Mouse (Mus musculus) retina, postnatal 7 days (tissue): Measurements from ENCODE around the gene Dnaaf2.
"Not testable (repeated sequence)": the region's sequence is repeated elsewhere in the genome, so short reads cannot be mapped to it uniquely, and the experiment has no call there.

Experiments
- DNase-seq: peaks from one replicate; pipeline ENCODE4 v3.0.0-alpha.2; 2012; ENCODE audit warnings: low read depth, low spot score

Gene Dnaaf2

DNA sequence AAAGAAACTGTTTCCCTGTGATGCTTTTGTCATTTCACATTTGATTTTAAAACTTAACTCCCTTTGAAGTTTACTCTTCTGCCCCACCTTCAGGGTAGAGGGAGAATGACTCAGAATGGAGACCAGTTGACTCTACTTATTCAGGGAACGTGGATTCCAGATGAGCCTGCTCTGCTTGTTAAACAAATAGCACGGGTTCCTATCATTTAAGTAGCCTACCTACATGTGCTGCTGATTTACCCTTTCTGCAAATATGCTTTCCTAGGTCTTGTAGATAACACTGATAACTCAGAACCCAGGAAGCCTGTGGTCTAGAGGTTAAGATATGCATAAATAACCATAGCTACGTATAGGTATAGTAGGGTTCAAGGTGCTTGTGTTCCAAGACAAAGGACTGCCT is 33.3 kb downstream of the Dnaaf2 start:
- DNase-seq: no peak

DNA sequence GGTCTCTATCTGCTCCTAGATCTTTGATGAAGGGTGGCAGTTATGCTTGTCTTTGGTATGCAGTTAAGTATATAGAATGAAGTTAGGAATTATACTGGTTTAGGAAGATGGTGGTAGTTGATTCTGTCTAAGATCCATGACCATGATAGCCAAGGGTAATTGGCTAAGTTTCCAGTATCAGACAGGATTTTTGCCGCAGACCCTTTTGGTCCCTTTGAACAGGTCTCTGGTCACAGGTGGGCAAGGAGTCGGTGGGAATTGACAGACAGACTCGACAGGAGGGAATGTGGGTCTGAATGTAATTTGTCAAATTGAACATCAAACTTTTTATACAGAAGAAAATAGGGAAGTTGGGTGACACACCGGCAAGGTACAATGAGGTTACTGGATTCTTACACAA is 34.6 kb downstream of the Dnaaf2 start:
- not testable (repeated sequence) for DNase-seq

- DNase-seq: not testable (repeated sequence)
Observed at GRCm38 (mm10) chr12:69160677-69161076, 37.6 kb downstream of the Dnaaf2 start.

- DNase-seq: peak; percentile 73
Observed at GRCm38 (mm10) chr12:69159578-69159940, 38.7 kb downstream of the Dnaaf2 start.

- peak; percentile 99 for DNase-seq
Observed at GRCm38 (mm10) chr12:69158765-69159577, 39.3 kb downstream of the Dnaaf2 start, which contains the start of gene Rps29. Gene Rps29, minus strand, starts transcription at chr12:69159186.

DNA sequence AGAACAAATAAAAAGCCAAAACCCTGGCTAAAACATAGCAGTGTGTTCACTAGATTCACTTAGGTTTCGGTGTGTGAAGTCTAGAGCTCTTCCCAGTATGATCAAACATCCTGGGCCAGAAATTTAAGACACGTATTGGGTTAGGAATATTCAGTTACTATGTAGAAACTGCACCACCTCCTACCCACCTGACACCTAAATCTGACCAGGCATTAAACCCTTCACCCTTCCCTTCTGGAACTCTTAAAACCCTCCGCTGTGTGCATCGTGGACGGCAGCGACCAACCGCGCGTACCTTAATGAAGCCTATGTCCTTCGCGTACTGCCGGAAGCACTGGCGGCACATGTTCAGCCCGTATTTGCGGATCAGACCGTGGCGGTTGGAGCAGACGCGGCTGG is 39.9 kb downstream of the Dnaaf2 start:
- DNase-seq: no peak

DNA sequence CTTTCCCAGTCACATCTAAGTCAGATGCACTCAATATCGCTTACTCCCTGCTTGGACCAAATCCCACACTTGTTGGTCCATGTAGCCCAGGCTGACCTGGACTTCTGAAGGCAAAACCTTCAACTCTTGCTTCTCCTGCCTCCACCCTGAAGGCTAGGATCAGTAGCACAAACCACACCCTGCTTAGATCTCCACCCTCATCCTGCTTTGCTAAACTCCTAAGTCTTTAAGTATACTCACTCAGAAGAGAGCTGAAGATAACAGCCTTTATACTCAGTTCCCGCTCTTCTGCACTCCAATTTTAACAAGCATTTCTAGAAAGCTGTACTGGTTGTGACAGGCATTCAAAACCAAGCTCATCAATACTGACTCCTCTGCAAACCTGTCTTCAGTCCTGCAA is 41.1 kb downstream of the Dnaaf2 start:
- no peak for DNase-seq

- DNase-seq: no peak
Observed at GRCm38 (mm10) chr12:69156436-69156835, 41.8 kb downstream of the Dnaaf2 start.

- DNase-seq: no peak
Observed at GRCm38 (mm10) chr12:69155923-69156322, 42.3 kb downstream of the Dnaaf2 start.

DNA sequence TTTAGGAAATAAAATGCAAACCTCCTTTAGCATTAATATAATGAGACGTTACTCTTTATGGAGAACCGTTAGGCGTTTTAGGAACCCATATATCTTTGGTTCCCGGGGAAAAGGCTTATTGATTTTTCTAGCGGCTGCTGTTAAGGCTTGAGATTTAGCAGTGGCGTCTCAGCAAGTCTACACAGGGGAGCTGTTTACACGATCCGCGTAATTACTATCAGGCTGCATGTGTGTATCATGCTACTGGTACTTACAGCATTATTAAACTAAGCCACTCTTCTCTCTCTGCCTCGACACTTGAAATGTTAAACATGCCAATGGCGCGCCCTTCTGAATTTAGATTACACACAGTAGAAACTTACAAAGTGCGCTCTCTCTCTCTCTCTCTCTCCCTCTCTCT is 48.2 kb downstream of the Dnaaf2 start:
- DNase-seq: no peak

DNA sequence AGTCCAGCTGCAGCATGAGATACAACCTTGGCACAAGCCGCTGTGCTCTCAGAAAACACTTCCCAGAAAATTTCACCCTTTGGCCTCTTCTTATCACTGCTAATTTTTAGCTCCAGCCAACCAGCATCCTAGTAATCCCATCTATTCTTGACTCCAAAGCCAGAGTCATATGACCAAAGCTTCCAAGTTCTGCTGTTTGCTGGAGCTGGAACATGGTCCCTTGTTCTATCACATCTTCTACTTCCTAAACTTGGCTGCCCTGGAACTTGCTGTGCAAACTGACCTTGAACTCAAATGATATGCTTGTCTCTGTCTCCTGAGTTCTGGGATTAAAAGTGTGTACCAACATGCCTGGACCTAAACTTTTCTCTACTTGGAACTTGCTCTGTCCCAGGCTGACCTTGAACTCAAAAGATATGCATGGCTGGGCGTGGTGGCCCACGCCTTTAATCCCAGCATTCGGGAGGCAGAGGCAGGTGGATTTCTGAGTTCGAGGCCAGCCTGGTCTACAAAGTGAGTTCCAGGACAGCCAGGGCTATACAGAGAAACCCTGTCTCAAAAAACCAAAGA is 51.0 kb downstream of the Dnaaf2 start:
- no peak for DNase-seq

DNA sequence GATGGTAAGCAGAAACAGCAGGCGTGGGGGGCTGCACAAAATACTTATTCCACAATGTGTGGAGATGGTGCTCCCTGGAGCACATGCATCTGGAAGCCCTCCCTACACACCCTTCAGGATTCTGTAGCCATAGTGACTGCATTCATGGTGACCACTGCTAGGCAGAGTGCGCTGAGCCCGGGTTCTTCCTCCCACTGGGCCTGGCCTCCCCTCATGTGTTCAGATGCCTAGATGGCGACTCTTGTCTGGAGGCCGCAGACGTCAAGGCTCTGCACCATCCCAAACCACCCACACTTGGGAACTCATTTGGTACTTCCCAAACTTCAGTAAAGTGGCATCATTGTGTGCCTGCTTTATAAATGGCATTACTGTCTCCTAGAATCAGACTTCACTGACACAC is 54.8 kb downstream of the Dnaaf2 start:
- no peak for DNase-seq

DNA sequence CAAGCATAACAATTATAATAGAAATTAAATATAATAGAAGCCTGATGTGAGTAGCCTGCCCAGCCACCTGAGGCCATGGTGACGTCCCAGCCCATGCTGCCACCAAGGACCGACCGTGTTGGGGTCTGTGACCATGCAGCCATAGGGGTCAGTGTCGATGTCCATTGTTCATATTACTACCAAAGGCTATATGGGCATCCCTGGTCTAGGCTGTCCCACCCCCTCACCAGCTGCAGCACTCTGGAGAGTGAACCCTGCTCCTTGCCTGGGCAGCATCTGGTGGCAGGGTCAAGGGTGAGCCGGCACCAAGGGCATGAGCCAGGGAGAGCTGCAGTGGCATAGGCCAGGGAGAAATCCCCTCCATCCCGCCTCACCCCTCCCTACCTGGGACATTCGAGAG is 58.4 kb downstream of the Dnaaf2 start:
- no peak for DNase-seq

- no peak for DNase-seq
Observed at GRCm38 (mm10) chr12:69139201-69139600, 59.0 kb downstream of the Dnaaf2 start.
